Mouse (Mus musculus): ENCODE measurements around the gene Olfr937. TPM values are rescaled to one million over a fixed set of nuclear protein-coding genes. Genes with fewer than 3 reads are reported as not detected.

The Olfr937 gene
- not detected in 2 replicates for polyA plus RNA-seq (2014; fragmentation: Nextera tagmentation; extraction: Ambion mirVana)

- H3K27ac ChIP-seq (ENCODE audit: low read depth, low read length): no peak within 1 kb of the TSS
- H3K4me3 ChIP-seq (ENCODE audit: low read depth, low read length): no peak within 1 kb of the TSS
- no peak within 1 kb of the TSS for H3K9ac ChIP-seq (ENCODE audit: low read depth, low read length)
- no peaks in the 10 kb centered on the region for H3K27me3 ChIP-seq (ENCODE audit: control insufficient read depth, insufficient read depth, low read length)
- H3K4me1 ChIP-seq (replicated peaks; ENCODE audit: control insufficient read depth, insufficient read depth, low read length): no peaks in the 10 kb centered on the region
- H3K36me3 ChIP-seq (ENCODE audit: control insufficient read depth, insufficient read depth, low read length): no peaks in the 10 kb centered on the region
- DNase-seq (ENCODE audit: low spot score): no peak
- no peaks in the 10 kb centered on the region for H3K9me3 ChIP-seq (ENCODE audit: control insufficient read depth, low read length)
- no peak within 1 kb of the TSS for H3K4me2 ChIP-seq (replicated peaks; ENCODE audit: low read depth, low read length)
- WGBS: 73% methylated on average over 1 of the region's 1 CpGs
- ATAC-seq (ENCODE audit: low FRiP score): no peak
Observed at GRCm38 (mm10) chr9:39064851-39065250, at the start of gene Olfr937. Gene Olfr937 (minus strand): TSS chr9:39064951.

- no peak for DNase-seq (ENCODE audit: low spot score)
Observed at GRCm38 (mm10) chr9:39078787-39079186, 14.0 kb upstream of the Olfr937 start, which contains the start of gene Olfr938. Gene Olfr938 (minus strand): TSS chr9:39078887.

GRCm38 (mm10) chr9:39023277-39023676, 41.5 kb downstream of the Olfr937 start, which contains the start of gene Olfr146:
Gene Olfr146 (minus strand): TSS chr9:39023377.
- H3K36me3 ChIP-seq (ENCODE audit: control insufficient read depth, insufficient read depth, low read length): no peaks in the 10 kb centered on the region
- H3K9ac ChIP-seq (ENCODE audit: low read depth, low read length): no peak within 1 kb of the TSS
- no peaks in the 10 kb centered on the region for H3K9me3 ChIP-seq (ENCODE audit: control insufficient read depth, low read length)
- no peaks in the 10 kb centered on the region for H3K4me1 ChIP-seq (replicated peaks; ENCODE audit: control insufficient read depth, insufficient read depth, low read length)
- no peaks in the 10 kb centered on the region for H3K27me3 ChIP-seq (ENCODE audit: control insufficient read depth, insufficient read depth, low read length)
- DNase-seq (ENCODE audit: low spot score) (no peak), ATAC-seq (ENCODE audit: low FRiP score) (no peak)
- H3K27ac ChIP-seq (ENCODE audit: low read depth, low read length): no peak within 1 kb of the TSS
- no peak within 1 kb of the TSS for H3K4me2 ChIP-seq (replicated peaks; ENCODE audit: low read depth, low read length)
- WGBS: 93% methylated on average over 1 of the region's 1 CpGs
- H3K4me3 ChIP-seq (ENCODE audit: low read depth, low read length): no peak within 1 kb of the TSS

More at GRCm38 (mm10) chr9:39078787-39079186, 14.0 kb upstream of the Olfr937 start, which contains the start of gene Olfr938:
- no peak within 1 kb of the TSS for H3K9ac ChIP-seq (ENCODE audit: low read depth, low read length)
- no peaks in the 10 kb centered on the region for H3K9me3 ChIP-seq (ENCODE audit: control insufficient read depth, low read length)
- H3K27ac ChIP-seq (ENCODE audit: low read depth, low read length): no peak within 1 kb of the TSS
- no peak for ATAC-seq (ENCODE audit: low FRiP score)
- H3K4me2 ChIP-seq (replicated peaks; ENCODE audit: low read depth, low read length): no peak within 1 kb of the TSS
- no peaks in the 10 kb centered on the region for H3K36me3 ChIP-seq (ENCODE audit: control insufficient read depth, insufficient read depth, low read length)
- H3K4me3 ChIP-seq (ENCODE audit: low read depth, low read length): no peak within 1 kb of the TSS
- WGBS: 95% methylated on average over 2 of the region's 2 CpGs
- no peaks in the 10 kb centered on the region for H3K27me3 ChIP-seq (ENCODE audit: control insufficient read depth, insufficient read depth, low read length)
- no peaks in the 10 kb centered on the region for H3K4me1 ChIP-seq (replicated peaks; ENCODE audit: control insufficient read depth, insufficient read depth, low read length)

Other genes starting within 250 kb of the Olfr937 start
- not detected in 2 replicates for gene Olfr923, start 238.4 kb downstream of the Olfr937 start, polyA plus RNA-seq (2014; fragmentation: Nextera tagmentation; extraction: Ambion mirVana)
- gene Olfr924, start 220.5 kb downstream of the Olfr937 start, polyA plus RNA-seq (2014; fragmentation: Nextera tagmentation; extraction: Ambion mirVana): not detected in 2 replicates
- not detected in 2 replicates for gene Olfr26, start 209.9 kb downstream of the Olfr937 start, polyA plus RNA-seq (2014; fragmentation: Nextera tagmentation; extraction: Ambion mirVana)
- gene Olfr926, start 187.8 kb downstream of the Olfr937 start, polyA plus RNA-seq (2014; fragmentation: Nextera tagmentation; extraction: Ambion mirVana): not detected in 2 replicates
- gene Olfr930, start 135.1 kb downstream of the Olfr937 start, polyA plus RNA-seq (2014; fragmentation: Nextera tagmentation; extraction: Ambion mirVana): not detected in 2 replicates
- not detected in 2 replicates for gene Olfr933, start 92.6 kb downstream of the Olfr937 start, polyA plus RNA-seq (2014; fragmentation: Nextera tagmentation; extraction: Ambion mirVana)
- gene Olfr934, start 76.6 kb downstream of the Olfr937 start, polyA plus RNA-seq (2014; fragmentation: Nextera tagmentation; extraction: Ambion mirVana): not detected in 2 replicates
- not detected in 2 replicates for gene Olfr935, start 65.3 kb downstream of the Olfr937 start, polyA plus RNA-seq (2014; fragmentation: Nextera tagmentation; extraction: Ambion mirVana)
- not detected in 2 replicates for gene Olfr146, start 41.6 kb downstream of the Olfr937 start, polyA plus RNA-seq (2014; fragmentation: Nextera tagmentation; extraction: Ambion mirVana)
- gene Olfr938, start 13.9 kb upstream of the Olfr937 start, polyA plus RNA-seq (2014; fragmentation: Nextera tagmentation; extraction: Ambion mirVana): not detected in 2 replicates
- gene Olfr27, start 63.2 kb upstream of the Olfr937 start, polyA plus RNA-seq (2014; fragmentation: Nextera tagmentation; extraction: Ambion mirVana): not detected in 2 replicates
- gene Olfr943, start 101.4 kb upstream of the Olfr937 start, polyA plus RNA-seq (2014; fragmentation: Nextera tagmentation; extraction: Ambion mirVana): not detected in 2 replicates
- not detected in 2 replicates for gene Olfr944, start 137.0 kb upstream of the Olfr937 start, polyA plus RNA-seq (2014; fragmentation: Nextera tagmentation; extraction: Ambion mirVana)
- gene Olfr1537, start 185.0 kb upstream of the Olfr937 start, polyA plus RNA-seq (2014; fragmentation: Nextera tagmentation; extraction: Ambion mirVana): not detected in 2 replicates
- not detected in 2 replicates for gene Olfr945, start 211.9 kb upstream of the Olfr937 start, polyA plus RNA-seq (2014; fragmentation: Nextera tagmentation; extraction: Ambion mirVana)